ENCODE assay signal across 26 mouse cellular contexts in genomic region chr5:113768806-113769205, GRCm38 (mm10). TPM values are rescaled to one million over a fixed set of nuclear protein-coding genes. Genes with fewer than 3 reads are reported as not detected.
"Had no signal": no experiment of that assay in that cellular context is flagged by ENCODE, and none has a peak within 500 bp of the region (broad histone marks: within the 10 kb centered on the region; RNA-seq: fewer than 3 reads in every experiment).

No protein-coding gene starts in this region.

- DNase-seq: kidney, adult 11 months; kidney, adult 8-10 months; kidney, postnatal 10 days; kidney, postnatal 36 days; layer of hippocampus, postnatal 36 days; liver; lung, embryonic 14.5 days; retina, postnatal 1 day; right cerebral cortex, postnatal 25 days; spleen, adult 18-20 months; thymus, postnatal 4 days had no signal

- H3K4me3 ChIP-seq: kidney, embryonic 15.5 days; limb, embryonic 13.5 days; liver, embryonic 12.5 days; midbrain, embryonic 12.5 days; midbrain, embryonic 15.5 days; neural tube, embryonic 12.5 days; neural tube, embryonic 15.5 days; stomach, embryonic 15.5 days had no signal

- H3K36me3 ChIP-seq: midbrain, embryonic 15.5 days had no signal

- H3K9ac ChIP-seq: kidney, embryonic 15.5 days; limb, embryonic 13.5 days; liver, embryonic 12.5 days; lung, embryonic 14.5 days; midbrain, embryonic 12.5 days; midbrain, embryonic 15.5 days; neural tube, embryonic 12.5 days; neural tube, embryonic 15.5 days; stomach, embryonic 15.5 days had no signal

- H3K27ac ChIP-seq: kidney, embryonic 15.5 days; limb, embryonic 10.5 days; limb, embryonic 13.5 days; liver, embryonic 12.5 days; macrophage; midbrain, embryonic 12.5 days; midbrain, embryonic 15.5 days; neural tube, embryonic 12.5 days; neural tube, embryonic 15.5 days; stomach, embryonic 15.5 days had no signal

- H3K9me3 ChIP-seq: kidney, embryonic 15.5 days; limb, embryonic 10.5 days; limb, embryonic 13.5 days; liver, embryonic 12.5 days; midbrain, embryonic 12.5 days; midbrain, embryonic 15.5 days; neural tube, embryonic 12.5 days; neural tube, embryonic 15.5 days; stomach, embryonic 15.5 days had no signal

RNA-seq across cellular contexts. Expression of gene 1700069L16Rik, which starts 44.2 kb away (rescaled TPM):
- total RNA-seq: layer of hippocampus, adult 8-10 months; layer of hippocampus, postnatal 10 days; layer of hippocampus, postnatal 36 days; left cerebral cortex, adult 8-10 months; left cerebral cortex, postnatal 14 days; megakaryocyte, adult 5-6 weeks had no signal
